Mouse (Mus musculus) liver, postnatal 0 days (tissue): ENCODE measurements around the gene Med13. TPM values are rescaled to one million over a fixed set of nuclear protein-coding genes. Genes with fewer than 3 reads are reported as not detected.

Experiments used
- ATAC-seq: fragments of 200-750 bp; cut with Nextera tagmentation; 2 replicates; pipeline ENCODE4 v1.8.0; 2017; ENCODE audit warnings: mild to moderate bottlenecking, moderate library complexity
- DNase-seq: peaks from one replicate; pipeline ENCODE4 v3.0.0-alpha.2; 2016
- H3K27ac ChIP-seq: fragments of 300-500 bp; sonication (generic); 2 replicates; pipeline ENCODE4 v1.5.1; 2014; ENCODE audit warnings: antibody characterized with exemption, moderate library complexity, mild to moderate bottlenecking, low read depth
- H3K27me3 ChIP-seq: fragments of 300-500 bp; sonication (generic); 2 replicates; pipeline ENCODE4 v1.6.1; 2014; ENCODE audit warnings: low read length, control low read depth, mixed read lengths; ENCODE audit not compliant: insufficient read depth
- H3K36me3 ChIP-seq: fragments of 300-500 bp; sonication (generic); replicated peaks from 2 replicates; pipeline ENCODE4 v1.6.1; 2014; ENCODE audit warnings: mild to moderate bottlenecking, control low read depth, low read length, moderate library complexity, mixed read lengths; ENCODE audit not compliant: insufficient read depth
- H3K4me1 ChIP-seq: fragments of 300-500 bp; sonication (generic); 2 replicates; pipeline ENCODE4 v1.6.1; 2014; ENCODE audit warnings: antibody characterized with exemption, mild to moderate bottlenecking, control low read depth; ENCODE audit not compliant: insufficient read depth
- H3K4me2 ChIP-seq: fragments of 300-500 bp; sonication (generic); 2 replicates; pipeline ENCODE4 v1.6.1; 2014; ENCODE audit warnings: low read depth, mild to moderate bottlenecking, low read length, moderate library complexity, mixed read lengths
- H3K4me3 ChIP-seq: fragments of 300-500 bp; sonication (generic); 2 replicates; pipeline ENCODE4 v1.5.1; 2014; ENCODE audit warnings: low read depth, low read length
- H3K9ac ChIP-seq: fragments of 300-500 bp; sonication (generic); replicated peaks from 2 replicates; pipeline ENCODE4 v1.6.1; 2014; ENCODE audit warnings: mild to moderate bottlenecking, moderate library complexity
- H3K9me3 ChIP-seq: fragments of 300-500 bp; sonication (generic); 2 replicates; pipeline ENCODE4 v1.6.1; 2016; ENCODE audit warnings: mild to moderate bottlenecking, control low read depth, low read length, mixed read lengths
- CTCF ChIP-seq: sonication (generic); IDR thresholded peaks from 2 replicates; pipeline ENCODE4 v1.5.1; 2016; ENCODE audit warnings: antibody characterized with exemption, low read depth
- EP300 ChIP-seq: IDR thresholded peaks from 2 replicates; pipeline ENCODE4 v1.6.1; 2016; ENCODE audit warnings: antibody characterized with exemption, low read depth, mild to moderate bottlenecking
- WGBS: fragments of 180-500 bp; shearing (Covaris S2); extraction: QIAGEN DNeasy Blood & Tissue Kit; methylation state at CpG from one replicate; pipeline ENCODE4 v1.1.7; 2014; ENCODE audit not compliant: insufficient replicate concordance; 5-methylcytosine and 5-hydroxymethylcytosine counted together
- polyA plus RNA-seq: library from polyadenylated mRNA; unstranded; fragments of >200 nt; fragmentation: Nextera tagmentation; extraction: Ambion mirVana; gene quantifications from 2 replicates; pipeline ENCODE4 v1.2.1, GENCODE M21; 2015

The Med13 gene
- polyA plus RNA-seq, 1 experiment from 2014 or later = 3.6 TPM

- H3K27ac ChIP-seq = no peak overlapping the region
- H3K4me3 ChIP-seq = no peak overlapping the region
- DNase-seq (no peak), ATAC-seq (no peak)
- H3K9ac ChIP-seq = no peak overlapping the region
- peaks cover 13% of the 10 kb centered on the region for H3K36me3 ChIP-seq
- WGBS = 80% methylated on average over 3 of the region's 3 CpGs
- peaks cover 19% of the 10 kb centered on the region for H3K4me1 ChIP-seq
- H3K4me2 ChIP-seq = 0 out of 2 replicates have a peak overlapping the region, but pooled peaks have one; percentile 9
- H3K9me3 ChIP-seq = no peaks in the 10 kb centered on the region
- TF ChIP-seq EP300 = no peak
- no peaks in the 10 kb centered on the region for H3K27me3 ChIP-seq
Measured at GRCm38 (mm10) chr11:86353586-86353985, 3.8 kb downstream of the Med13 start.

DNA sequence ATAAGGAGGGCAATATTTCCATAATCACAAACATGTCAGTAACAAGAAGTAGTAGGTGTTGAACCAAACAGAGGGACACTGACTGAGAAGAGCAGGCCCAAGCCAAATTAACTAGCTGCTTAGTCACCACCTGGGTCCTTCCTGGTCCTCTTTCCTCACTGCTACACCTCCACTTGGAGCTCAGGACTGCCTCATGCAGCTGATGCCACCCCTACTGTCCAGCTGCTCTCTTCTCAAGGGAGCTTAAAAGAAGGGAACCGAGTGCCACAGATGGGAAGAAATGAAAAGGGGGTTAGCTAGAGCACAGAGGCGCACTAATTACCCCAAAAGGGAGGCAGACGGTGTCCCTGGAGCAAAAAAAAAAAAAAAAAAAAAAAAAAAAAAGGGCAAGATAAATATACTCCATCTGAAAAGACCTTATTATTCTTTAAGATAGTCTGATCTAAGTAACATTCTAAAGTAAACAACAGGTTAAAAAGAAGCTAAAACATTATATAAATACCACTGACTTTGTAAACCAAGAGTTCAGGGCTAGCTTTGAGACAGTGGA, 5.6 kb downstream of the Med13 start:
- no peak for DNase-seq
- TF ChIP-seq EP300 (no peak), CTCF (no peak)

GRCm38 (mm10) chr11:86350636-86351138, 6.7 kb downstream of the Med13 start:
- 88% methylated on average over 1 of the region's 1 CpGs for WGBS

More for the DNA sequence above, 5.6 kb downstream of the Med13 start:
- peaks cover 13% of the 10 kb centered on the region for H3K36me3 ChIP-seq
- no peak overlapping the region for H3K27ac ChIP-seq
- no peaks in the 10 kb centered on the region for H3K9me3 ChIP-seq
- no peak overlapping the region for H3K9ac ChIP-seq
- WGBS = 62% methylated on average over 3 of the region's 3 CpGs
- ATAC-seq = no peak
- no peak overlapping the region for H3K4me3 ChIP-seq
- peaks cover 26% of the 10 kb centered on the region for H3K4me1 ChIP-seq
- H3K4me2 ChIP-seq = no peak overlapping the region
- H3K27me3 ChIP-seq = no peaks in the 10 kb centered on the region

GRCm38 (mm10) chr11:86349325-86349724, 8.1 kb downstream of the Med13 start:
- TF ChIP-seq CTCF = no peak
- no peak for TF ChIP-seq EP300
- Histone ChIP-seq H3K9ac (no peak overlapping the region), H3K36me3 (peaks cover 17% of the 10 kb centered on the region), H3K27ac (no peak overlapping the region), H3K4me2 (no peak overlapping the region), H3K27me3 (no peaks in the 10 kb centered on the region), H3K9me3 (no peaks in the 10 kb centered on the region), H3K4me3 (no peak overlapping the region), H3K4me1 (peaks cover 18% of the 10 kb centered on the region)
- ATAC-seq = no peak
- DNase-seq = no peak
- 59% methylated on average over 2 of the region's 2 CpGs for WGBS

More at GRCm38 (mm10) chr11:86350636-86351138, 6.7 kb downstream of the Med13 start:
- no peak overlapping the region for H3K27ac ChIP-seq
- no peaks in the 10 kb centered on the region for H3K27me3 ChIP-seq
- H3K9ac ChIP-seq = no peak overlapping the region
- H3K4me3 ChIP-seq = no peak overlapping the region
- DNase-seq = no peak
- TF ChIP-seq CTCF (no peak), EP300 (no peak)
- ATAC-seq = no peak
- H3K4me1 ChIP-seq = peaks cover 26% of the 10 kb centered on the region
- no peaks in the 10 kb centered on the region for H3K9me3 ChIP-seq
- H3K4me2 ChIP-seq = no peak overlapping the region
- H3K36me3 ChIP-seq = peaks cover 13% of the 10 kb centered on the region

- Histone ChIP-seq H3K9ac (no peak overlapping the region), H3K27me3 (no peaks in the 10 kb centered on the region), H3K27ac (no peak overlapping the region), H3K4me1 (peaks cover 15% of the 10 kb centered on the region), H3K4me2 (no peak overlapping the region), H3K9me3 (no peaks in the 10 kb centered on the region), H3K4me3 (no peak overlapping the region), H3K36me3 (peaks cover 17% of the 10 kb centered on the region)
- ATAC-seq (no peak), DNase-seq (no peak)
- no peak for TF ChIP-seq EP300
- no peak for TF ChIP-seq CTCF
Measured at GRCm38 (mm10) chr11:86348872-86349271, 8.5 kb downstream of the Med13 start.

GRCm38 (mm10) chr11:86347387-86348122, 9.8 kb downstream of the Med13 start:
- peaks cover 21% of the 10 kb centered on the region for H3K36me3 ChIP-seq
- TF ChIP-seq CTCF = no peak
- no peak for TF ChIP-seq EP300
- no peak overlapping the region for H3K4me3 ChIP-seq
- peak overlapping the region; percentile 26; the same call in 1 of the 2 replicates for H3K4me2 ChIP-seq
- no peak overlapping the region for H3K27ac ChIP-seq
- no peak overlapping the region for H3K9ac ChIP-seq
- DNase-seq (no peak), ATAC-seq (peak; percentile 50; the same call in 1 of the 2 replicates)
- WGBS = 73% methylated on average over 5 of the region's 5 CpGs
- H3K4me1 ChIP-seq = peaks cover 7% of the 10 kb centered on the region
- no peaks in the 10 kb centered on the region for H3K9me3 ChIP-seq
- H3K27me3 ChIP-seq = no peaks in the 10 kb centered on the region
